Mouse (Mus musculus) myocyte (in vitro differentiated cells): ENCODE data around the gene S100a13.

ENCODE experiments used
- MAX ChIP-seq: IDR thresholded peaks from one replicate; pipeline ENCODE4 v1.6.1; 2011; ENCODE audit warnings: low read depth, mild to moderate bottlenecking, control low read depth
- MYOG ChIP-seq, 3 experiments: IDR thresholded peaks; one replicate each; pipeline ENCODE4 v1.6.1; 2011; ENCODE audit warnings: control low read depth in 2 of 3, low read depth in 2 of 3, mild to moderate bottlenecking in 2 of 3; ENCODE audit not compliant: insufficient read length in 2 of 3, control insufficient read depth in 1 of 3, insufficient read depth in 1 of 3
- POLR2AphosphoS2 ChIP-seq: IDR thresholded peaks from one replicate; pipeline ENCODE4 v1.6.1; 2011; ENCODE audit warnings: low read depth, control low read depth; ENCODE audit not compliant: insufficient read length
- USF1 ChIP-seq: IDR thresholded peaks from one replicate; pipeline ENCODE4 v1.6.1; 2011; ENCODE audit warnings: low read depth, mild to moderate bottlenecking, control low read depth, moderate library complexity

- TF ChIP-seq USF1 (no peak), MAX (no peak), MYOG (IDR thresholded peaks at IDR 0.05; ENCODE audit: control insufficient read depth in 1 of 3, insufficient read depth in 1 of 3, insufficient read length in 2 of 3, low read depth in 2 of 3) (no peak), POLR2AphosphoS2 (no peak)
Measured at GRCm38 (mm10) chr3:90475151-90475830, 38.9 kb upstream of the S100a13 start.
